Mouse (Mus musculus) G1E (cell line): Measurements from ENCODE around the gene Ppara. TPM values are rescaled to one million over a fixed set of nuclear protein-coding genes. Genes with fewer than 3 reads are reported as not detected.

Source experiments
- ATAC-seq: 2 replicates; pipeline ENCODE4 v1.8.0; 2016; ENCODE audit warnings: mild to moderate bottlenecking; ENCODE audit not compliant: insufficient number of reproducible peaks, poor library complexity, low FRiP score, severe bottlenecking; ENCODE audit errors: extremely low read depth
- DNase-seq: peaks from one replicate; pipeline ENCODE4 v3.0.0; 2012; ENCODE audit warnings: low spot score
- H3K27me3 ChIP-seq: 2 replicates; pipeline ENCODE4 v1.6.1; 2012; ENCODE audit warnings: mild to moderate bottlenecking, low read length, inconsistent platforms; ENCODE audit not compliant: insufficient read depth
- H3K36me3 ChIP-seq: replicated peaks from 2 replicates; pipeline ENCODE3; 2012; ENCODE audit warnings: mild to moderate bottlenecking, inconsistent platforms
- H3K4me1 ChIP-seq: 2 replicates; pipeline ENCODE4 v1.6.1; 2012; ENCODE audit warnings: low read depth, low read length, inconsistent platforms, mixed read lengths; ENCODE audit not compliant: insufficient read depth
- H3K4me3 ChIP-seq: 2 replicates; pipeline ENCODE4 v1.5.1; 2012; ENCODE audit warnings: low read depth, mild to moderate bottlenecking, inconsistent platforms, low read length, moderate library complexity, mixed read lengths
- H3K9me3 ChIP-seq: replicated peaks from 2 replicates; pipeline ENCODE4 v1.6.1; 2012; ENCODE audit warnings: inconsistent platforms
- CTCF ChIP-seq: IDR thresholded peaks from 2 replicates; pipeline ENCODE4 v1.5.1; 2012; ENCODE audit warnings: low read depth, low read length, inconsistent platforms, mixed read lengths
- GATA1 ChIP-seq: IDR thresholded peaks from 2 replicates; pipeline ENCODE4 v1.6.1; 2012; ENCODE audit warnings: borderline replicate concordance, low read length, inconsistent platforms, mixed read lengths
- GATA2 ChIP-seq: IDR thresholded peaks from 2 replicates; pipeline ENCODE4 v1.6.1; 2012; ENCODE audit warnings: low read depth, low read length, inconsistent platforms, borderline replicate concordance
- POLR2AphosphoS5 ChIP-seq: IDR thresholded peaks from 2 replicates; pipeline ENCODE4 v1.6.1; 2012; ENCODE audit warnings: low read depth, low read length, inconsistent platforms; ENCODE audit not compliant: insufficient replicate concordance
- TAL1 ChIP-seq: conservative IDR thresholded peaks from 2 replicates; pipeline ENCODE4 v1.6.1; 2012; ENCODE audit warnings: low read depth, low read length, inconsistent platforms, mixed read lengths
- polyA plus RNA-seq: library from polyadenylated mRNA; stranded (reverse); fragments of >175 nt; gene quantifications from 2 replicates; pipeline ENCODE4 v1.2.3, GENCODE M21; 2012
- total RNA-seq, 2 experiments: library from RNA; stranded (forward) in 1 of 2; stranded (reverse) in 1 of 2; fragments of 200-1000 nt in 1 of 2; fragments of >200 nt in 1 of 2; fragmentation: Nextera tagmentation in 1 of 2; gene quantifications; 2 replicates each; pipeline ENCODE4 v1.2.3; 2014 to 2017

Ppara gene
- total and polyA plus RNA-seq, 3 experiments, result 0.11 TPM; not detected in 2

GRCm38 (mm10) chr15:85717008-85717407 is 17.8 kb upstream of the Ppara start:
- no peak for DNase-seq
- H3K9me3 ChIP-seq, result no peaks in the 10 kb centered on the region
- peaks cover 15% of the 10 kb centered on the region for H3K27me3 ChIP-seq
- ATAC-seq, result no peak
- H3K4me1 ChIP-seq, result peaks cover 7% of the 10 kb centered on the region; the same call in 1 of the 2 replicates
- H3K36me3 ChIP-seq, result no peaks in the 10 kb centered on the region
- no peak overlapping the region for H3K4me3 ChIP-seq
- TF ChIP-seq TAL1, result no peak
- TF ChIP-seq GATA1, result no peak
- no peak for TF ChIP-seq CTCF
- no peak for TF ChIP-seq POLR2AphosphoS5
- TF ChIP-seq GATA2, result no peak

- DNase-seq, result no peak
- no peak for ATAC-seq
- no peak for TF ChIP-seq GATA2
- no peak for TF ChIP-seq CTCF
- no peak for TF ChIP-seq POLR2AphosphoS5
- no peak for TF ChIP-seq TAL1
- Histone ChIP-seq H3K4me3 (no peak overlapping the region), H3K27me3 (peaks cover 12% of the 10 kb centered on the region), H3K4me1 (peaks cover 6% of the 10 kb centered on the region; the same call in 1 of the 2 replicates), H3K36me3 (no peaks in the 10 kb centered on the region), H3K9me3 (no peaks in the 10 kb centered on the region)
Measured at GRCm38 (mm10) chr15:85717800-85718199, 17.0 kb upstream of the Ppara start.

GRCm38 (mm10) chr15:85719017-85719416 is 15.8 kb upstream of the Ppara start:
- H3K4me1 ChIP-seq, result peaks cover 2% of the 10 kb centered on the region; the same call in 1 of the 2 replicates
- no peak for TF ChIP-seq POLR2AphosphoS5
- TF ChIP-seq GATA1, result no peak
- no peak for TF ChIP-seq TAL1
- no peak for TF ChIP-seq CTCF
- TF ChIP-seq GATA2, result no peak
- DNase-seq (no peak), ATAC-seq (no peak)
- no peak overlapping the region for H3K4me3 ChIP-seq
- H3K27me3 ChIP-seq, result peaks cover 12% of the 10 kb centered on the region
- H3K36me3 ChIP-seq, result no peaks in the 10 kb centered on the region
- H3K9me3 ChIP-seq, result no peaks in the 10 kb centered on the region

DNA sequence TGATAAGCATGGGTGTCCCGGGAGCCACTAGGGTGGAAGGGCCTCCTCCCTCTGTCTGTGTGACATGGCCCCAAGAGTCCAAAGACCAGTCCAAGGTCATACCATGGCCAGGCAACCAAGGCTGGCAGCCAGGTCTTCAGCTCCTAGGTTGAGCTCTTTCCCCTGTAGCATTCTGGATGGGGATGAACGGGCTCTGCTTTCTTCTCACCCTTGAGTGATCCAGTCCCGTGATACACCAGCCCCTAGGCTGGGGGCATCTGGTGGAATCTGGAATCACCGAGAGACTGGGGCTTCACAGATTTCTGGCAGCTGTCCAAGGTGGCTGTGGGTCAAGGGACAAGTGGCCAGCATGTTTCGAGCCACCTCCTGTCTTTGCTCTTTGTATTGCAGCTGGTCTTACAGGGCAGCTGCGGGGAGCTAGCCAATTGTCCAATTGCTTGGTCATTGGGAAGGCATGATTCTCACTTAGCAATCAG is 14.4 kb upstream of the Ppara start:
- DNase-seq (no peak), ATAC-seq (no peak)
- Histone ChIP-seq H3K27me3 (peaks cover 21% of the 10 kb centered on the region), H3K4me3 (no peak overlapping the region), H3K9me3 (no peaks in the 10 kb centered on the region), H3K36me3 (no peaks in the 10 kb centered on the region), H3K4me1 (peaks cover 2% of the 10 kb centered on the region; the same call in 1 of the 2 replicates)
- TF ChIP-seq GATA1, result no peak
- TF ChIP-seq CTCF, result no peak
- no peak for TF ChIP-seq GATA2
- TF ChIP-seq TAL1, result no peak
- TF ChIP-seq POLR2AphosphoS5, result no peak

DNA sequence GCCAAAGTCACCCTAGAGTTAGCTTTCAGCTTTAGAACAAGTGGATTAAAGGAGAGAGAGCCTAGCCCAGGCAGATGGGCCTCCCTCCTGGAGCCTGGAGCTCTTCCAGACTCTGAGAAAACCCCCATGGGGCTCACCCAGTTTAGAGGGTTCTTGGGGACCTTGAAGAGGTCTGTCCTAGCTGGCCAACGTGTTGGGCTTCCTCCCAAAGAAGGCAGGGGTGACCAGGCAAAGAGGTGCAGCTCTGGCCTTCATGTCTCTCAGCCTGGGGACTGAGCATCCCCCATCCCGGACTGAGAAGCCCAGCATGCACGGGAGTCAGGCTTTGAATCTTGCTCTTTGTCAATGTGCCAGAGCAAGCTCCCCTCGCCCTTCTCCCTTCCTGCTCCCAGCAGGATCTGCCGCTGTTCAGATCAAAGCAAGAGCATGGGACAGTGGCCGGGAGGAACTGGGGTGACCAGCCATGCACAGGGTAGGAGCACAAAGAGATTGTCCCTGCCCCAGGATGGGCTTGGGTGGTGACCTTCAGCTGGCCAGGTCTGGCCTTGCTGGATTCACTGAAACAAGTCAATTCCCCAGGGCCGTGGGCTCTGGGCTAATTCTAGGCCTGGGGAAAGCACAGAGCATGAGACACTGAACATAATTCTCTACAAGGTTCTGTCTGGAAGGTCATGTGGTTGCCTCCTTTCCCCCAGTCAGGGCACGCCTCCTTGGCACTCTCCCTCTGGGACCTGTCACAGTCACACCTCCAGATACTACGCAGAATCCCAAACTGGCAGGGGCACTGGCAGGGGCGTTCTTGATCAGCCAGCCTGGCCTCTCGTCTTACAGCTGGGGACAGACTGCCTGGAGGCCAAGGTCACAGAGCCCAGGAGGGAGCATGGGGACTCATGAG is 10.3 kb upstream of the Ppara start:
- no peaks in the 10 kb centered on the region for H3K9me3 ChIP-seq
- ATAC-seq (no peak), DNase-seq (no peak)
- H3K4me3 ChIP-seq, result no peak overlapping the region
- TF ChIP-seq POLR2AphosphoS5 (no peak), GATA2 (no peak), CTCF (no peak)
- no peaks in the 10 kb centered on the region for H3K4me1 ChIP-seq
- H3K36me3 ChIP-seq, result no peaks in the 10 kb centered on the region
- peaks cover 17% of the 10 kb centered on the region for H3K27me3 ChIP-seq

DNA sequence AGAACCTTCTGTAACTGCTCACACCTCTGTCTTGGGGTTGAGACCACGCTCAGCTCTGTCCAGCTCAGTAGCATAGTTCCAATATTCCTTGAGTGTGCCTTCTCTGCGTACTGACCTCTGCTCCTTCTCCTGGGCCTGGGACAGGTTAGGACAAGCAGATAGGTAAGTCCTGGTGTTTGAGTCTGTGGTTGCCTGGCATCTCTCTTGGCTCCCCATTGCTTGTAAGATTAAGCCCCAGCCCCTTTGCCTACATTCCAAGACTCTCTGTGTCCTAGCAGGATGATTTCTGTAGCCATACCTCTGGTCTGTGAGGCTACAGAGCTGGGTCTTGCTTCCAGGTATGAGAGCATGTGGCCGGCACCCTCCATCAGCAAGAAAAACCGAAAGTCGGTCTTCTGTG is 6.6 kb upstream of the Ppara start:
- H3K27me3 ChIP-seq, result peaks cover 13% of the 10 kb centered on the region
- no peak for ATAC-seq
- H3K9me3 ChIP-seq, result no peaks in the 10 kb centered on the region
- no peak overlapping the region for H3K4me3 ChIP-seq
- no peak for TF ChIP-seq CTCF
- H3K4me1 ChIP-seq, result no peaks in the 10 kb centered on the region
- no peak for DNase-seq
- no peaks in the 10 kb centered on the region for H3K36me3 ChIP-seq
